Mouse (Mus musculus) spleen, adult 18-20 months (tissue): Measurements from ENCODE around the gene Bahd1.

Source experiments
- DNase-seq, 2 experiments: peaks; one replicate each; pipeline ENCODE4 v3.0.0; 2022; ENCODE audit warnings: mixed read lengths in 2 of 2

The Bahd1 gene

GRCm38 (mm10) chr2:118899306-118899705 lies 871 bp upstream of the Bahd1 start:
- no peak for DNase-seq

- DNase-seq = no peak
Measured at GRCm38 (mm10) chr2:118900826-118901140, 606 bp downstream of the Bahd1 start.

GRCm38 (mm10) chr2:118901175-118902031 lies 1.2 kb downstream of the Bahd1 start:
- peak; percentile 94 to 97 for DNase-seq

GRCm38 (mm10) chr2:118902051-118903025 lies 2.2 kb downstream of the Bahd1 start:
- DNase-seq = peak; percentile 40 to 52

- DNase-seq = no peak
Measured at GRCm38 (mm10) chr2:118903333-118903741, 3.2 kb downstream of the Bahd1 start.

- no peak for DNase-seq
Measured at GRCm38 (mm10) chr2:118905433-118906117, 5.4 kb downstream of the Bahd1 start.

- DNase-seq = no peak
Measured at GRCm38 (mm10) chr2:118906118-118906492, 5.9 kb downstream of the Bahd1 start.

- no peak for DNase-seq
Measured at GRCm38 (mm10) chr2:118907781-118908180, 7.6 kb downstream of the Bahd1 start.

- DNase-seq = no peak
Measured at GRCm38 (mm10) chr2:118909151-118909550, 9.0 kb downstream of the Bahd1 start.

- DNase-seq = no peak
Measured at GRCm38 (mm10) chr2:118910605-118911278, 10.6 kb downstream of the Bahd1 start.

- DNase-seq = no peak
Measured at GRCm38 (mm10) chr2:118912706-118913105, 12.5 kb downstream of the Bahd1 start.

- no peak for DNase-seq
Measured at GRCm38 (mm10) chr2:118913551-118914276, 13.5 kb downstream of the Bahd1 start.

GRCm38 (mm10) chr2:118914685-118915084 lies 14.5 kb downstream of the Bahd1 start:
- no peak for DNase-seq

GRCm38 (mm10) chr2:118916436-118916835 lies 16.3 kb downstream of the Bahd1 start:
- DNase-seq = no peak

- no peak for DNase-seq
Measured at GRCm38 (mm10) chr2:118918543-118918942, 18.4 kb downstream of the Bahd1 start.

- no peak for DNase-seq
Measured at GRCm38 (mm10) chr2:118920428-118920827, 20.3 kb downstream of the Bahd1 start.

GRCm38 (mm10) chr2:118925952-118926351 lies 25.8 kb downstream of the Bahd1 start:
- DNase-seq = no peak

- DNase-seq = peak; percentile 63 to 78
Measured at GRCm38 (mm10) chr2:118926361-118926997, 26.3 kb downstream of the Bahd1 start, which contains the start of gene Chst14. Gene Chst14 (plus strand): TSS chr2:118926496.

GRCm38 (mm10) chr2:118926998-118927739 lies 27.0 kb downstream of the Bahd1 start:
- DNase-seq = no peak

- DNase-seq = no peak
Measured at GRCm38 (mm10) chr2:118941341-118941740, 41.2 kb downstream of the Bahd1 start.
